Mouse (Mus musculus) hindbrain, embryonic 13.5 days (tissue): ENCODE results near the gene Uck1. TPM values are rescaled to one million over a fixed set of nuclear protein-coding genes. Genes with fewer than 3 reads are reported as not detected.

Experiments
- ATAC-seq: fragments of 200-750 bp; cut with Nextera tagmentation; 2 replicates; pipeline ENCODE4 v1.8.0; 2017; ENCODE audit warnings: moderate TSS enrichment; ENCODE audit not compliant: low FRiP score
- H3K27ac ChIP-seq: fragments of 300-500 bp; sonication (generic); 2 replicates; pipeline ENCODE4 v1.5.1; 2015; ENCODE audit warnings: inconsistent platforms, mild to moderate bottlenecking, moderate library complexity
- H3K27me3 ChIP-seq: fragments of 300-500 bp; sonication (generic); 2 replicates; pipeline ENCODE4 v1.6.1; 2015; ENCODE audit warnings: mild to moderate bottlenecking, inconsistent platforms
- H3K36me3 ChIP-seq: fragments of 300-500 bp; sonication (generic); 2 replicates; pipeline ENCODE4 v1.6.1; 2015; ENCODE audit warnings: mild to moderate bottlenecking, inconsistent platforms
- H3K4me1 ChIP-seq: fragments of 300-500 bp; sonication (generic); replicated peaks from 2 replicates; pipeline ENCODE4 v1.6.1; 2015; ENCODE audit warnings: inconsistent platforms
- H3K4me2 ChIP-seq: fragments of 300-500 bp; sonication (generic); 2 replicates; pipeline ENCODE4 v1.6.1; 2015; ENCODE audit warnings: inconsistent platforms, mild to moderate bottlenecking, moderate library complexity
- H3K4me3 ChIP-seq: fragments of 300-500 bp; sonication (generic); 2 replicates; pipeline ENCODE4 v1.5.1; 2015; ENCODE audit warnings: mild to moderate bottlenecking, inconsistent platforms
- H3K9ac ChIP-seq: fragments of 300-500 bp; sonication (generic); 2 replicates; pipeline ENCODE4 v1.6.1; 2015; ENCODE audit warnings: mild to moderate bottlenecking, inconsistent platforms
- H3K9me3 ChIP-seq: fragments of 300-500 bp; sonication (generic); 2 replicates; pipeline ENCODE4 v1.6.1; 2016; ENCODE audit warnings: inconsistent platforms
- whole genome bisulfite sequencing: fragments of 180-500 bp; shearing (Covaris S2); methylation state at CpG from one replicate; pipeline ENCODE4 v1.1.7; 2015; 5-methylcytosine and 5-hydroxymethylcytosine counted together
- polyA plus RNA-seq: library from polyadenylated mRNA; unstranded; fragments of >200 nt; fragmentation: Nextera tagmentation; extraction: Ambion mirVana; gene quantifications from 2 replicates; pipeline ENCODE4 v1.2.1, GENCODE M21; 2015

The Uck1 gene
- polyA plus RNA-seq, 1 experiment from 2014 or later: 78.6 TPM

- H3K9me3 ChIP-seq: no peaks in the 10 kb centered on the region
- ATAC-seq: no peak
- no peak overlapping the region for H3K4me3 ChIP-seq
- peaks cover 98% of the 10 kb centered on the region for H3K36me3 ChIP-seq
- H3K4me1 ChIP-seq: peaks cover 6% of the 10 kb centered on the region
- no peak overlapping the region for H3K9ac ChIP-seq
- H3K27me3 ChIP-seq: no peaks in the 10 kb centered on the region
- 76% methylated on average over 10 of the region's 10 CpGs for WGBS
- H3K27ac ChIP-seq: peak overlapping the region; percentile 66
- no peak overlapping the region for H3K4me2 ChIP-seq
Measured at GRCm38 (mm10) chr2:32213000-32213399, 47.0 kb downstream of the Uck1 start.

DNA sequence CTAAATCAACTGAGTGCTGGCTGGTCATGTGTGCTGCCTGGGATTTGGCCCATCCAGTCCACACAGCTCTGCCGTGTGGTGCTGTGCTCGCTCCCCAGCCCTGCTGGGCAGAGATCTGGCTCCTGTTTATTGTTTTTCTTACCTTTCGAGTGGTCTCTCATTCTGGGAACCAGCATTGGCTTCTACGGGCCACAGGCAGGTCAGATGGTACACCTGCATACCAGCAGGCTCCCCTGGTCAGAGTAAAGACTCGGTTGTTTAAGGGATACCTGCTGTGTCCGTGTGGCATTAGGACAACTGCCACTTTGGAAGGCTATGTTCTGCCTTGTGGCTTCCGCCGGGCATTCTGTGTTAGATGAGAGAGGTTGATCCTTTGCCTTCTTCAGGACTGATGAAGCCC, 48.3 kb downstream of the Uck1 start:
- ATAC-seq: no peak

GRCm38 (mm10) chr2:32207682-32208081, 52.3 kb downstream of the Uck1 start:
- Histone ChIP-seq H3K36me3 (peaks cover 98% of the 10 kb centered on the region), H3K4me1 (0 out of 2 replicates have a peak, but pooled peaks cover under 1% of the 10 kb centered on the region), H3K4me3 (no peak overlapping the region), H3K27me3 (no peaks in the 10 kb centered on the region), H3K9me3 (no peaks in the 10 kb centered on the region), H3K27ac (no peak overlapping the region), H3K9ac (no peak overlapping the region), H3K4me2 (no peak overlapping the region)
- 97% methylated on average over 1 of the region's 1 CpGs for WGBS
- ATAC-seq: no peak

More for the DNA sequence above, 48.3 kb downstream of the Uck1 start:
- peaks cover 98% of the 10 kb centered on the region for H3K36me3 ChIP-seq
- no peak overlapping the region for H3K27ac ChIP-seq
- H3K4me3 ChIP-seq: no peak overlapping the region
- H3K9ac ChIP-seq: no peak overlapping the region
- no peaks in the 10 kb centered on the region for H3K27me3 ChIP-seq
- H3K4me1 ChIP-seq: peaks cover 6% of the 10 kb centered on the region
- no peaks in the 10 kb centered on the region for H3K9me3 ChIP-seq
- WGBS: 94% methylated on average over 8 of the region's 8 CpGs
- H3K4me2 ChIP-seq: no peak overlapping the region

Other genes with a start within 250 kb of the Uck1 start
- gene Fam78a, start 175.3 kb downstream of the Uck1 start, polyA plus RNA-seq: 0.63 and 0.74 TPM in 2 replicates
- gene Plpp7, start 164.6 kb downstream of the Uck1 start, polyA plus RNA-seq: 21.6 and 21.7 TPM in 2 replicates
- 65.8 and 68.8 TPM in 2 replicates for gene Prrc2b, start 109.1 kb downstream of the Uck1 start, polyA plus RNA-seq
- gene Pomt1, start 23.6 kb downstream of the Uck1 start, polyA plus RNA-seq: 24.4 and 24.9 TPM in 2 replicates
- gene Golga2, start 27.2 kb upstream of the Uck1 start, polyA plus RNA-seq: 25.6 and 26.5 TPM in 2 replicates
- 437 and 458 TPM in 2 replicates for gene Swi5, start 27.9 kb upstream of the Uck1 start, polyA plus RNA-seq
- gene Ciz1, start 92.2 kb upstream of the Uck1 start, polyA plus RNA-seq: 52.4 and 53.7 TPM in 2 replicates
- 42.7 and 44.3 TPM in 2 replicates for gene Dnm1, start 93.2 kb upstream of the Uck1 start, polyA plus RNA-seq
- 103 and 108 TPM in 2 replicates for gene 1110008P14Rik, start 121.8 kb upstream of the Uck1 start, polyA plus RNA-seq
- 1.0 TPM in 1 of 2 replicates, not detected in the other for gene Lcn2, start 128.1 kb upstream of the Uck1 start, polyA plus RNA-seq
- 41.2 and 41.3 TPM in 2 replicates for gene Ptges2, start 135.7 kb upstream of the Uck1 start, polyA plus RNA-seq
- 5.1 and 5.9 TPM in 2 replicates for gene Naif1, start 190.3 kb upstream of the Uck1 start, polyA plus RNA-seq
- gene Slc25a25, start 191.3 kb upstream of the Uck1 start, polyA plus RNA-seq: 46.2 and 50.1 TPM in 2 replicates